Mouse (Mus musculus): ENCODE data around the gene Clcnkb. TPM values are rescaled to one million over a fixed set of nuclear protein-coding genes. Genes with fewer than 3 reads are reported as not detected.
A peak's percentile ranks its signal among the peaks of the same experiment; 100 is the strongest.

The Clcnkb gene
- polyA plus RNA-seq, 1 experiment from 2014 or later, result not detected

- H3K4me3 ChIP-seq (ENCODE audit: low read depth, low read length), result no peak overlapping the region
- H3K4me1 ChIP-seq (ENCODE audit: control insufficient read depth, insufficient read depth, low read length), result 0 out of 2 replicates have a peak, but pooled peaks cover 4% of the 10 kb centered on the region
- no peak overlapping the region for H3K9ac ChIP-seq (replicated peaks; ENCODE audit: low read depth, low read length)
- peak overlapping the region; percentile 34 for H3K4me2 ChIP-seq (replicated peaks; ENCODE audit: low read depth, low read length)
- H3K36me3 ChIP-seq (ENCODE audit: control insufficient read depth, insufficient read depth, low read length), result no peaks in the 10 kb centered on the region
- no peak overlapping the region for H3K27ac ChIP-seq (ENCODE audit: low read length)
- no peaks in the 10 kb centered on the region for H3K27me3 ChIP-seq (ENCODE audit: control insufficient read depth, insufficient read depth, low read length)
- no peaks in the 10 kb centered on the region for H3K9me3 ChIP-seq (ENCODE audit: control insufficient read depth, low read depth, low read length)
- WGBS, result 11% methylated on average over 15 of the region's 15 CpGs
- peak; percentile 60; the same call in 1 of the 2 replicates for ATAC-seq (ENCODE audit: insufficient number of reproducible peaks, insufficient read depth, low FRiP score, low read depth)
Measured at GRCm38 (mm10) chr4:141404518-141405313, 11.1 kb downstream of the Clcnkb start.

- 86% methylated on average over 15 of the region's 15 CpGs for WGBS
- no peak overlapping the region for H3K4me2 ChIP-seq (replicated peaks; ENCODE audit: low read depth, low read length)
- no peak for ATAC-seq (ENCODE audit: insufficient number of reproducible peaks, insufficient read depth, low FRiP score, low read depth)
Measured at GRCm38 (mm10) chr4:141400171-141400570, 15.6 kb downstream of the Clcnkb start.

DNA sequence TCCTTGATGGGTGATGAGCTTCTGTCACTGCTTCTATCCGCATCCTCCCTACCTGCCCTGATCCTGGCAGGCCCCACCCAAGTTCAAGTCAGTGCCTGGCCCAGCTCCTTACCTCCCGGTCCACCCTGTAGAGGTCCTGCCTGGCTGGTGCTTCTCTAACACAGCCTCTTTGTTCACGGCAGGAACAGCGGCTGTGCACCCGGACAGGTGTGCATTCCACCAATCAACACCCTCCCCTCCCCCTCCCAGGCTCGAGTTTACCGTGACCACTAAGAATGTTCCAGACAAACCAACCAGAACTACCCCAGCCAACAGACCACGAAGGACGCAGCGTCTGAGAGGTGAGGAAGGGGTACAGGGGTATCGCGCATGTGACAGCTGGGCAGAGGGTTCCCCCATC, 17.3 kb downstream of the Clcnkb start, which contains the start of gene Clcnka:
Clcnka (minus strand) TSS at position 180 of the 400 bp plus-strand sequence.
- Histone ChIP-seq H3K9me3 (ENCODE audit: control insufficient read depth, low read depth, low read length) (no peaks in the 10 kb centered on the region), H3K27ac (ENCODE audit: low read length) (no peak within 1 kb of the TSS), H3K4me2 (replicated peaks; ENCODE audit: low read depth, low read length) (no peak within 1 kb of the TSS), H3K36me3 (ENCODE audit: control insufficient read depth, insufficient read depth, low read length) (no peaks in the 10 kb centered on the region), H3K4me3 (ENCODE audit: low read depth, low read length) (no peak within 1 kb of the TSS), H3K9ac (replicated peaks; ENCODE audit: low read depth, low read length) (no peak within 1 kb of the TSS), H3K4me1 (ENCODE audit: control insufficient read depth, insufficient read depth, low read length) (no peaks in the 10 kb centered on the region), H3K27me3 (ENCODE audit: control insufficient read depth, insufficient read depth, low read length) (no peaks in the 10 kb centered on the region)
- ATAC-seq (ENCODE audit: insufficient number of reproducible peaks, insufficient read depth, low FRiP score, low read depth), result no peak
- 46% methylated on average over 12 of the region's 12 CpGs for WGBS

More at GRCm38 (mm10) chr4:141400171-141400570, 15.6 kb downstream of the Clcnkb start:
- Histone ChIP-seq H3K9me3 (ENCODE audit: control insufficient read depth, low read depth, low read length) (no peaks in the 10 kb centered on the region), H3K9ac (replicated peaks; ENCODE audit: low read depth, low read length) (no peak overlapping the region), H3K27me3 (ENCODE audit: control insufficient read depth, insufficient read depth, low read length) (no peaks in the 10 kb centered on the region), H3K27ac (ENCODE audit: low read length) (no peak overlapping the region), H3K4me3 (ENCODE audit: low read depth, low read length) (no peak overlapping the region), H3K4me1 (ENCODE audit: control insufficient read depth, insufficient read depth, low read length) (0 out of 2 replicates have a peak, but pooled peaks cover 4% of the 10 kb centered on the region), H3K36me3 (ENCODE audit: control insufficient read depth, insufficient read depth, low read length) (no peaks in the 10 kb centered on the region)

- no peak overlapping the region for H3K9ac ChIP-seq (replicated peaks; ENCODE audit: low read depth, low read length)
Measured at GRCm38 (mm10) chr4:141397861-141398260, 18.0 kb downstream of the Clcnkb start.

DNA sequence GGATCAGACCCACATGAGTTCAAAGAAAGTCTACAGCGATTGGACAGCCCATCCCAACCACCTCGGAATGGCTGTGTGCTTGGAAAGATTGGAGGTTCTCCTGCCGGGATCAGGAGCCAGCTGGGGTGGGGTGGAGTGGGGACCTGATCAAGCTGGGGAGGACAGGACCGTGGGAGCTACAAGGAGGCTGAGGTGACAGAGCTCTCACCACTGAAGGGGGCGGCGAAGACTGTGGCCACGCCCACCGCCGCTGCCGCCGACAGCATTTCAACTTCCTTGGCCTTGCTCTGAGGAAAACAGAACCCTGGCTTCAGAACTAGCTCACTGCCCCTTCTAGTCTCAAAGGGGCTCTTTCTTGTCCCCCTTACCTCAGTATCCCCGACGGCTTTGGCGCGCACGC, 21.1 kb downstream of the Clcnkb start:
- H3K27ac ChIP-seq (ENCODE audit: low read length), result no peak overlapping the region
- H3K36me3 ChIP-seq (ENCODE audit: control insufficient read depth, insufficient read depth, low read length), result no peaks in the 10 kb centered on the region
- H3K4me1 ChIP-seq (ENCODE audit: control insufficient read depth, insufficient read depth, low read length), result no peaks in the 10 kb centered on the region
- peak overlapping the region; percentile 28; the same call in 1 of the 2 replicates for H3K4me2 ChIP-seq (replicated peaks; ENCODE audit: low read depth, low read length)
- no peak overlapping the region for H3K4me3 ChIP-seq (ENCODE audit: low read depth, low read length)
- H3K9ac ChIP-seq (replicated peaks; ENCODE audit: low read depth, low read length), result no peak overlapping the region
- H3K27me3 ChIP-seq (ENCODE audit: control insufficient read depth, insufficient read depth, low read length), result no peaks in the 10 kb centered on the region
- no peaks in the 10 kb centered on the region for H3K9me3 ChIP-seq (ENCODE audit: control insufficient read depth, low read depth, low read length)
- WGBS, result 17% methylated on average over 16 of the region's 16 CpGs
- ATAC-seq (ENCODE audit: insufficient number of reproducible peaks, insufficient read depth, low FRiP score, low read depth), result no peak

More at GRCm38 (mm10) chr4:141397861-141398260, 18.0 kb downstream of the Clcnkb start:
- H3K4me3 ChIP-seq (ENCODE audit: low read depth, low read length), result no peak overlapping the region
- no peak for ATAC-seq (ENCODE audit: insufficient number of reproducible peaks, insufficient read depth, low FRiP score, low read depth)
- no peak overlapping the region for H3K4me2 ChIP-seq (replicated peaks; ENCODE audit: low read depth, low read length)
- 65% methylated on average over 12 of the region's 12 CpGs for WGBS
- H3K27me3 ChIP-seq (ENCODE audit: control insufficient read depth, insufficient read depth, low read length), result no peaks in the 10 kb centered on the region
- no peaks in the 10 kb centered on the region for H3K9me3 ChIP-seq (ENCODE audit: control insufficient read depth, low read depth, low read length)
- no peak overlapping the region for H3K27ac ChIP-seq (ENCODE audit: low read length)
- no peaks in the 10 kb centered on the region for H3K4me1 ChIP-seq (ENCODE audit: control insufficient read depth, insufficient read depth, low read length)
- no peaks in the 10 kb centered on the region for H3K36me3 ChIP-seq (ENCODE audit: control insufficient read depth, insufficient read depth, low read length)

DNA sequence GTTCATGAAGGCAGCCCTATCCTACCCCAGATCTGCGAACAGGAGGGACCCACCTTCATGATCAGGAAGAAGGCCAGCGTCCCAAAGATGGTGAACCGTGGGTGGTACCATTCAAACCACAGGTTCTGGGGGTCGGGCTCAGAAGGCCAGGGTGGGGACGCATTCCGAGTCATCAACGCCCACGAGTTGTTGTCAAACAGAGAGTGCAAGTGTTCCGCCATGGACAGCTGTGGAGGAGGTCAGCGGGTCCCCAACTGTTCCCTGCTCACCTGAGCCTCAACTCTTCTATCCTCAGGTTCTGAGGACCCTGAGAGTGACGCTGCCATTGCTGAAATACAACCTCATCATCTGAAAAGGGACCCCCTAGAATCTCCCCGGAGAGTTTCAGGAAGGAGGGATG, 24.5 kb downstream of the Clcnkb start:
- no peaks in the 10 kb centered on the region for H3K36me3 ChIP-seq (ENCODE audit: control insufficient read depth, insufficient read depth, low read length)
- H3K4me3 ChIP-seq (ENCODE audit: low read depth, low read length), result no peak overlapping the region
- no peak for ATAC-seq (ENCODE audit: insufficient number of reproducible peaks, insufficient read depth, low FRiP score, low read depth)
- H3K9ac ChIP-seq (replicated peaks; ENCODE audit: low read depth, low read length), result no peak overlapping the region
- H3K27ac ChIP-seq (ENCODE audit: low read length), result no peak overlapping the region
- no peaks in the 10 kb centered on the region for H3K9me3 ChIP-seq (ENCODE audit: control insufficient read depth, low read depth, low read length)
- no peak overlapping the region for H3K4me2 ChIP-seq (replicated peaks; ENCODE audit: low read depth, low read length)
- H3K27me3 ChIP-seq (ENCODE audit: control insufficient read depth, insufficient read depth, low read length), result no peaks in the 10 kb centered on the region
- no peaks in the 10 kb centered on the region for H3K4me1 ChIP-seq (ENCODE audit: control insufficient read depth, insufficient read depth, low read length)
- 77% methylated on average over 12 of the region's 12 CpGs for WGBS

GRCm38 (mm10) chr4:141389366-141390150, 26.3 kb downstream of the Clcnkb start:
- Histone ChIP-seq H3K27ac (ENCODE audit: low read length) (no peak overlapping the region), H3K27me3 (ENCODE audit: control insufficient read depth, insufficient read depth, low read length) (no peaks in the 10 kb centered on the region), H3K9me3 (ENCODE audit: control insufficient read depth, low read depth, low read length) (no peaks in the 10 kb centered on the region), H3K9ac (replicated peaks; ENCODE audit: low read depth, low read length) (no peak overlapping the region), H3K4me3 (ENCODE audit: low read depth, low read length) (no peak overlapping the region), H3K4me1 (ENCODE audit: control insufficient read depth, insufficient read depth, low read length) (no peaks in the 10 kb centered on the region), H3K36me3 (ENCODE audit: control insufficient read depth, insufficient read depth, low read length) (no peaks in the 10 kb centered on the region), H3K4me2 (replicated peaks; ENCODE audit: low read depth, low read length) (no peak overlapping the region)
- no peak for ATAC-seq (ENCODE audit: insufficient number of reproducible peaks, insufficient read depth, low FRiP score, low read depth)
- 68% methylated on average over 18 of the region's 18 CpGs for WGBS

- Histone ChIP-seq H3K9ac (replicated peaks; ENCODE audit: low read depth, low read length) (no peak overlapping the region), H3K9me3 (ENCODE audit: control insufficient read depth, low read depth, low read length) (no peaks in the 10 kb centered on the region), H3K4me2 (replicated peaks; ENCODE audit: low read depth, low read length) (no peak overlapping the region), H3K27me3 (ENCODE audit: control insufficient read depth, insufficient read depth, low read length) (peaks cover 13% of the 10 kb centered on the region; the same call in 1 of the 2 replicates), H3K4me1 (ENCODE audit: control insufficient read depth, insufficient read depth, low read length) (0 out of 2 replicates have a peak, but pooled peaks cover under 1% of the 10 kb centered on the region), H3K36me3 (ENCODE audit: control insufficient read depth, insufficient read depth, low read length) (no peaks in the 10 kb centered on the region), H3K27ac (ENCODE audit: low read length) (no peak overlapping the region), H3K4me3 (ENCODE audit: low read depth, low read length) (no peak overlapping the region)
- no peak for ATAC-seq (ENCODE audit: insufficient number of reproducible peaks, insufficient read depth, low FRiP score, low read depth)
- 67% methylated on average over 5 of the region's 5 CpGs for WGBS
Measured at GRCm38 (mm10) chr4:141387933-141388332, 27.9 kb downstream of the Clcnkb start.

All from stomach, embryonic 14.5 days (tissue).